Mouse (Mus musculus) macrophage (primary cell): ENCODE measurements around the gene Eva1b. TPM values are rescaled to one million over a fixed set of nuclear protein-coding genes. Genes with fewer than 3 reads are reported as not detected.
"Not testable (repeated sequence)": the region's sequence is repeated elsewhere in the genome, so short reads cannot be mapped to it uniquely, and the experiment has no call there.

ENCODE experiments used
- H3K27ac ChIP-seq: fragments of 350-480 bp; formaldehyde crosslinking; 2 replicates; pipeline ENCODE4 v1.9.0; 2021
- H3K36me3 ChIP-seq: fragments of 350-480 bp; formaldehyde crosslinking; 2 replicates; pipeline ENCODE4 v1.9.0; 2021; ENCODE audit errors: inconsistent target
- H3K4me3 ChIP-seq: fragments of 350-480 bp; formaldehyde crosslinking; 2 replicates; pipeline ENCODE4 v1.9.0; 2021; ENCODE audit errors: inconsistent target
- H3K79me2 ChIP-seq: fragments of 350-480 bp; formaldehyde crosslinking; 2 replicates; pipeline ENCODE4 v1.9.0; 2021; ENCODE audit errors: inconsistent target
- WGBS: methylation state at CpG from one replicate; pipeline ENCODE4 v1.1.7; 2026; ENCODE audit warnings: inconsistent platforms; ENCODE audit not compliant: missing documents; 5-methylcytosine and 5-hydroxymethylcytosine counted together
- polyA plus RNA-seq: library from polyadenylated mRNA; stranded (reverse); fragments of 250-400 nt; gene quantifications from 3 replicates; pipeline ENCODE4 v1.2.4, GENCODE M21; 2018; ENCODE audit warnings: inconsistent platforms

Gene Eva1b
- polyA plus RNA-seq, 1 experiment from 2014 or later, result 4.4 TPM

DNA sequence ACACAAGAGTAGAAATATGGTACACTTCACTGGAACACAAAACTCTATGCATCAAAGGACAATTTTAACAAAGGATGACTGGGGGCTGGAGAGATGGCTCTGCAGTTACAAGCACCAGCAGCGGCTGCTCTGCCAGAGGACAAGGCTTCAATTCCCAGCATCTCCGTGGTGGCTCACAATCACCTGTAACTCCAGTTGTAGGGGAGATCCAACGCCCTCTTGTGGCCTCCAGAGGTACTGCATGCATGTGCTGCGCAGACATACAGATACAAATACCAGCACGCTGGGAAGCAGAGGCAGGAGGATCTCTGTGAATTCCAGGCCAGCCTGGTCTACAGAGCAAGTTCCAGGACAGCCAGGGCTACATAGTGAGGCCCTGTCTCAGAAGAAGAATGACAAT lies 9.1 kb downstream of the Eva1b start:
- 71% methylated on average over 5 of the region's 5 CpGs for WGBS
- Histone ChIP-seq H3K27ac (no peak overlapping the region), H3K79me2 (no peaks in the 10 kb centered on the region), H3K36me3 (no peaks in the 10 kb centered on the region), H3K4me3 (no peak overlapping the region)

DNA sequence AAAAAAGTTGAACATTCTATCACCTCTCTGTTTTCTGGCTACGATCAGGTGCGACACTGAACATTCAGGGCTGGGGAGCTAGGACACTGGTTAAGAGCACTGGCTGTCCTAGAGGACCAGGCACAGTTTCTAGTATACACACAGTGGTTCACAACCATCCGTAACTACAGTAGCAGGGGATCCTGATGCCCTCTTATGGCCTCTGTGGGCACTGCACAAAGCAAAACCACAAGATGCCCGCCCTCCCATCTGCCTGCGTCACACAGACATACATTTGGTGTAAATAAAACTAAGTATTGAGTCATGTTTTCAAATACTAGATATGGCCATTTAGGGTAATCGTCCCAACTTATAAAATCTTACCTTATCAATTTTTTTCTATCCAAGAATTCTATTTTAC lies 10.0 kb downstream of the Eva1b start:
- WGBS, result 93% methylated on average over 6 of the region's 6 CpGs
- Histone ChIP-seq H3K4me3 (no peak overlapping the region), H3K36me3 (no peaks in the 10 kb centered on the region), H3K27ac (no peak overlapping the region), H3K79me2 (no peaks in the 10 kb centered on the region)

DNA sequence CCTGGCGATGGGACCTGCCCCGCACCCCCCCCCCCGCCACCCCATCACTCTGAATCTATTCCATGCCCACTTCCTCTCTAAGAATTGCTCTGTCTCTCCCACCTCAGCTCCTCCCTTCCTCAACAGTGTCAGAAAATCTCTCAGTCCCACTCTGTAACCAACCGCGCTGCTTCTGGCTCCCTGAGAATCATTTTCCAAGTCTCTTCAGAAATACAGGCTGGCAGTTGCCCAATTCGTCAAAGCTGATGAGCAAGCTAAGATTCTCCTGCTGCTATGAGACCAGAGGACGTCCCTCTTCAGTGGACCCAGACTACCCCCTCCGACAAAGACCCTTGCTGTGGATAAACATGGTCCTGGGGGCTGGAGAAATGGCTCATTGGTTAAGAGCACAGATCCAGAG lies 11.9 kb downstream of the Eva1b start:
- no peak overlapping the region for H3K27ac ChIP-seq
- H3K4me3 ChIP-seq, result no peak overlapping the region
- 90% methylated on average over 8 of the region's 8 CpGs for WGBS
- no peaks in the 10 kb centered on the region for H3K79me2 ChIP-seq
- H3K36me3 ChIP-seq, result no peaks in the 10 kb centered on the region

DNA sequence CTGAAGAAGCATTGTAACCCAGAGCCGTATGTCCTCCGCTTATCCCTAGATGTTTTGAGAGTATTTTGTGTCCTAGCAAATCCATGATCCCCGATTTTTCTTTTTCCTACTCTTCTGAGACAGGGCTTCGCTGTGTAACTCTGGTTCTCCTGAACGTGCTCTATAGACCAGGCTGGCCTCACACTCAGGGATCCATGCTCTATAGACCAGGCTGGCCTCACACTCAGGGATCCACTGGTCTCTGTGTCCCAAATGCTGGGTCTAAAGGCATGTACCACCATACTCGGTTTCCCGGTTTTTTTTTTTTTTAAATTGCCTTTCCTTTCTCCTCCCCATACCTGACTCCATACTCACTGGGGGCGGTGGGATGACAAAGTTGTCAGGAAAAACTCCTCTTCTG lies 13.4 kb downstream of the Eva1b start:
- 93% methylated on average over 8 of the region's 8 CpGs for WGBS
- H3K36me3 ChIP-seq, result peaks cover 5% of the 10 kb centered on the region
- no peaks in the 10 kb centered on the region for H3K79me2 ChIP-seq
- H3K4me3 ChIP-seq, result no peak overlapping the region
- H3K27ac ChIP-seq, result no peak overlapping the region

DNA sequence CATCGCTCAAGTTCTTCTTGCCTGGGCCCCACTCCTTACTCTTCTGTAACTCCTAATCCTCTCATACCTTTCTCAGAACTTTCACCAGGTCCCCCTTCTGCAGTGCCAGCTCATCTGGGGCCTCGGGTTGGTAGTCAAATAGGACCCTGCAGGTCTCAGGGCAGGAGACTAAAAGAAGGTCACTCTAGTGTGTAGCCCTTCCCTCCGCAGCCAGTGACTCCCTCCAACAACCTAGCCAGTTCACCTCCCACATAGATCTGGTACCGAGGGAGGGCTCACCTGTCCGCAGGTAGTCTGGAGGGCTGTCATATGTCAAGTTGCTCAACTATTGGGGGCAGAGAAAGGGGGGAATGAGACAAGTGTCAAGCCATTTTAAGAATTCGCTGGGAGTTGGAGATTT lies 13.9 kb downstream of the Eva1b start:
- WGBS, result 91% methylated on average over 5 of the region's 6 CpGs

DNA sequence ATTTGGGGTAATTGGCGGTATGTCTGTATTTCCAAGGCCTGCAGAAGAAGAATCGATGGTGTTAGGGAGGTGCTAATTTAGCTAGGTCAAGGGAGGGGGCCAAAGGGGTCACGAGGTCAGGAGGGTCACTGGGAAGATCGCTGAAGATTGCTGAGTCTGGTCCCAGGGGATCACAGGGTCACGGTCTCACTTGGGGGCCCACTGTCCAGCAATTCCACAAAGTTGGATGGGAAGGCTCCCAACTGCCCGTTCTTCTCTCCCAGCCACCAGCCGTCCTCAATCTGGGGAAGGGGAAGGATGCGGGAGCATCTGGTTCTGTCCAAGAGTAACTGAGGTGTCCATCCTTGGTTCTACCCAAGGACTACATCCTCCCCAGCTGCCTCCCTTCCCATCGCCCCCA lies 14.4 kb downstream of the Eva1b start:
- Histone ChIP-seq H3K27ac (no peak overlapping the region), H3K4me3 (no peak overlapping the region), H3K79me2 (no peaks in the 10 kb centered on the region), H3K36me3 (peaks cover 15% of the 10 kb centered on the region)
- 87% methylated on average over 9 of the region's 9 CpGs for WGBS

More for the DNA sequence above, 13.9 kb downstream of the Eva1b start:
- Histone ChIP-seq H3K27ac (no peak overlapping the region), H3K79me2 (no peaks in the 10 kb centered on the region), H3K36me3 (peaks cover 10% of the 10 kb centered on the region), H3K4me3 (no peak overlapping the region)

DNA sequence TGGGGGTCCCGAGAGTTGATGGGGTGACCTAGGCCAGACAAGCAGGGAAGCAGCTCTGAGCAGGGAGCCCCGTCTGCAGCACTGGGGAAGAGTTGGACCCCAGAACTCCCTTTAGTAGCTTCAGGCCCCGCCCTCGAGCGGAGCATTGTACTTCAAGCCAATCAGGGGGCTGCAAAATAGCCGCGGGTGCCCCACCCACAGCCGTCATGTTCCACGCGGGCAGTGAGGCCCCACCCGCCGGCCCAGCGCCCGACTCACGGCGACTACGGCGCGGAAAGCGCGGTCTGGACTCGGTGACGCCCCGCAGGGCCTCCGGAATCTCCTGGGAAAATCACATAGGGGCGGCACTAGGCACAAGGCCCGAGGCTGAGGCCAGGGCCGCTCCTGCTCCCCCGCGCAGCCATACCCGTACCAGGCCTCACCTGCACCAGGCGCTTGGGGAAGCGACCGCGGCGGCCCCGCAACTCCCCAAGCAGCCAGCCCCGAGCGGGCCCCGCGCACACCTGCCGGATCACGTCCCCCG lies 15.1 kb downstream of the Eva1b start:
- Histone ChIP-seq H3K27ac (no peak overlapping the region), H3K79me2 (no peaks in the 10 kb centered on the region), H3K36me3 (peaks cover 17% of the 10 kb centered on the region), H3K4me3 (no peak overlapping the region)
- WGBS, result 5% methylated on average over 28 of the region's 44 CpGs

DNA sequence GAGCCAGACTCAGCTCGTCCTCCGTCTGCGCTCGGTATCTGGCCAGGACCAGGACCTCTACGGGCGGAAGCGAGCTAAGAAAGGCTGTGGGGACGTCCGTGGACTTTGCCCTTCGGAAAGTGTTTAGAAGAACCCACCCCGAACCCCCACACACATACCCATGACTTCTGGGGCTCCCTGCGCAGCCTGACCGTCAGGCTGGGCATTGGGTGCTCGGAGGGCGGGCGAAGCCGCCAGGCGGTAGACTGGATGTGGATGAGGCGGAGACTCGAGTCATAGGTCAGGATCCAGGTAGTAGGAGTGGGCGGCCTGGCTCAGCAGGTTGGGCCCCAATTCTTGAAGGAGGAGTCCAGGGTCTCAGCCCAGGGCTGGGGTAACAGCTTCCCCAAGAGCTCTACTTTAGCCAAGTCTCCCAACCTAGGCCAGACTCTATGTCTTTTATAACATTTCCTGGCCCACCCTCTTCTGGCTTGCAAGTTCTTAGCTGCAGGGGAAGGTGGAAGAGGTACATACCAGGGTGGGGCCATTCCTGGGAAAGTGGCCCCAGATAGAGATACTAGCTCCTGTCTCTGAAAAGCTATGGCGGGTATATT lies 15.6 kb downstream of the Eva1b start, which contains the start of gene Sh3d21:
Gene Sh3d21, minus strand, starts transcription at position 425 of the 593 bp plus-strand sequence.
- 14% methylated on average over 21 of the region's 22 CpGs for WGBS
- Histone ChIP-seq H3K4me3 (no peak within 1 kb of the TSS), H3K36me3 (peaks cover 18% of the 10 kb centered on the region), H3K27ac (no peak within 1 kb of the TSS), H3K79me2 (no peaks in the 10 kb centered on the region)

DNA sequence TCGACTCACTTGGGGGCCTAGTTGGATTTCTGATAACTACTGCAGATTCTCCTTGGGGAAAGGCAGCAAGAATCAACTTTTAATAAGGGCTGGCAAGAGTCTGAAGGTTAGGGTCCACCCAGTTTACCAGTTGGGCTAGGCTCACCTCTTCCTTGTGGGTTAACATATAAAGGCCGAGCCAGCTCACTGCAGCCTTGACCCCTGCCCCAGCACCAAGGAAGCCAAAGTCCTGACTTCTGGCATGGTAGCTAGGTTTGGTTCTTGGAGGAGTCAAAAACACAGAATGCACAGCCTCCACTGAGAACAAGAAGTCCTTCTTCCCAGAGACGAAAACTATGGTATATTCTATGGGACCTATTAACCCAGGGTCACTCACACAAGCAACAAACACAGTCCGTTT lies 16.1 kb downstream of the Eva1b start:
- Histone ChIP-seq H3K4me3 (no peak overlapping the region), H3K27ac (no peak overlapping the region), H3K79me2 (no peaks in the 10 kb centered on the region), H3K36me3 (peaks cover 23% of the 10 kb centered on the region)
- WGBS, result 89% methylated on average over 4 of the region's 4 CpGs

DNA sequence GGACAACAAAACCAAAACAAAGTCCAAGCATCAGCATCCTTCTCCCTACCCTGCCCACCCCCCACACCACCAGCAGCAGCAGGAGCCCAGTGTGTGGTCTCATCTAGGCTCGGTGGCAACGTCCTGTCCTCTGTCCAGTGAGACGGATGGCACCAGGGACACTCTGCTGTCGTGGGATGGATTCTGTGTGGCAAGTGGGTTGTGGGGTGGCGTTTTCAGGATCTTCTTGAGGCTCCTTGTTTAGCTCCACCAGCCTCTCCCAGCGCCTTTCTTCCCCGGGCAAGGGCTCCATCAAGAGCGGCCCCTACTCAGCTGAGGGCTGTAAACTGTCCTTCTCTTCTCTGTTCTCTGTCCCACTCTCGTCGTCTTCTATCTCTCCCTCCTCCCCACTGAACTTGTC lies 17.5 kb downstream of the Eva1b start:
- H3K79me2 ChIP-seq, H3K4me3 ChIP-seq, H3K27ac ChIP-seq: not testable (repeated sequence)
- no CpG with 5 or more reads among the region's 10 CpGs for WGBS
- H3K36me3 ChIP-seq, result peaks cover 34% of the 10 kb centered on the region

DNA sequence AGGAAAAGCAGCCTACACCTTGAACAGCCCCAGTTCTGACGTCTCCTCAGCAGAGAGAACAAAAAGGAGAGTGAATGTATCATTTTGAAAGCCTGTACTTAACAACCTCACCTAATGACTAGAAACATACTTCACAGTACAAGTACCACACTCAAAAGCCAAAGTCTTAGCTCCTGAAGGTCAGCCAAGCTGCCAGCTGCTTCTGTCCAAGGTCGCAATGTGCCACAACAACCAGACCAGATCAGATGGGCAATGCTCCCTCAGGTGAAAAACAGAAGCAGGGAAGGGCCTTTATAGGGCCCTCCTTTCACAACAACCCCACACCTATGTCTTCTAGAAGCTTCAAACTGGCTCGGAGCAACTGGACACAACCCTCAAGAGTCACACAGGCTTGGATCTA lies 18.5 kb downstream of the Eva1b start:
- Histone ChIP-seq H3K36me3 (peaks cover 43% of the 10 kb centered on the region), H3K4me3 (no peak overlapping the region), H3K79me2 (no peaks in the 10 kb centered on the region; the same call in 1 of the 2 replicates), H3K27ac (no peak overlapping the region)
- 100% methylated on average over 2 of the region's 3 CpGs for WGBS

DNA sequence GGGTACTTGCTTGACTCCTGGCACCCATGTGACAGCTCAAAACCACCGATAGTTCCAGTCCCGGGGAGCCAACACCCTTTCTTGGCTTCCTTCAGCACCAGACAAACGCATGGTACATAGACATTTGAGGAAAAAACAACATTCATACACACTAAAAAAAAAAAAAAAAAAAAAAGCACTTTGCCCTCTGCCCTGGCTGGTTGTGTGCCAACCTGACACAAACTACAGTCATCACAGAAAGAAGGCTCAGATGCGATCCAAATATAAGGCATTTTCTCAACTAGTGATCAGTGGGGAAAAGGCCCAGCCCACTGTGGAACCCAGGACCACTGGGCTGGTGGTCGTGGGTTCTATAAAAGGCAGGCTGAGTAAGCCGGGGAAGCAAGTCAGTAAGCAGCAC lies 21.3 kb downstream of the Eva1b start:
- no peak overlapping the region for H3K27ac ChIP-seq
- WGBS, result 82% methylated on average over 6 of the region's 6 CpGs
- H3K79me2 ChIP-seq, result no peaks in the 10 kb centered on the region; the same call in 1 of the 2 replicates
- peaks cover 69% of the 10 kb centered on the region for H3K36me3 ChIP-seq
- H3K4me3 ChIP-seq, result no peak overlapping the region

DNA sequence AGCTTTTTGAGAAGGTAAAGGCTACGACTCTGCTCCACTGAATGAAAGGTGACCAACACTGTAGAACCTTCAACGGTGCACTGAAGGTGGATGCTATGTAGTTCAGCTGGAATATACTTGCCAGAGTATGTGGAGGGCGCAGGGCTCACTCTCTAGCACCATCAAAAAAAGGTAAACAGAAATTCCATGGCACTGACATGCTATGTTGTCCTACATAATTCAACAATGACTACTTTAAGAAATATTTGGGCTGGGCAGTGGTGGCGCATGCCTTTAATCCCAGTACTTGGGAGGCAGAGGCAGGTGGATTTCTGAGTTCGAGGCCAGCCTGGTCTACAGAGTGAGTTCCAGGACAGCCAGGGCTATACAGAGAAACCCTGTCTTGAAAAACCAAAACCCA lies 23.2 kb downstream of the Eva1b start:
- not testable (repeated sequence) for H3K27ac ChIP-seq, H3K4me3 ChIP-seq, H3K79me2 ChIP-seq
- H3K36me3 ChIP-seq, result peaks cover 85% of the 10 kb centered on the region
- 95% methylated on average over 4 of the region's 5 CpGs for WGBS

DNA sequence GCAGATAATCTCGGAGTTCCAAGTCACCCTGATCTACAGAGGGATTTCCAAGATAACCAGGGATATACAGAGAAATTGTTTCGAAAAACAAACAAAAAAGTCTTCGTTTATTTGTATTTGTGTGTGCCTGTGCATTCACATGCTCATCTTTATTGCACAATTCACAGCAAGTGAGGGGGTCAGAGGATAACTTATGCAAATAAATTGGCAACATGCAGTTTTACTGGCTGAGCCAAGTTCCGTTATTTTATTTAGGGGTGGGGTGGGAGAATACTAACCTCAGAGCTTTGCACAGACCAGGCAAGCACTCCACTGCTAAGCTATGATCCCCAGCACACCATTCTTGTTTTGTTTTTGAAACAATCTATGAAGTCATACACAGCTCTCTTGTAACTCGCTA lies 26.3 kb downstream of the Eva1b start:
- Histone ChIP-seq H3K4me3 (no peak overlapping the region), H3K36me3 (peaks cover 88% of the 10 kb centered on the region), H3K79me2 (peaks cover 34% of the 10 kb centered on the region), H3K27ac (no peak overlapping the region)
- 95% methylated on average over 5 of the region's 5 CpGs for WGBS

DNA sequence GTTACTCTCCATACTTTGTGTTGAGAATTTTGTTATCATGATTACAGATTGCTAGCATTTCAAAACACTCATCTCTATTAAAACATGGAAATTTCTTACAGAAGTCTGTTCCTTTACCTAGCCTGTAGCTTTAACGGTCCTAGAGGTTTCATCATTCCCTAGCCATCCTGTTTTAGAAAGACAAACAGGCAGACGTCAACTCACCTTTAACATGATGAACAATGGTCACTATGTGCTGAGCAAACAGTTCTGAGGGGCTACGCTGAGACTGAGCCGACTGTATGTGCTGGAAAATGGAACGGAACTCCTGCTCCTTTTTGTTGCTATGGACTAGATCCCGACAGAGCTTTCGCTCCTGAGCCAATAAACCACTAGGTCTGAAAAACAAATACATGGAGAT lies 28.4 kb downstream of the Eva1b start:
- Histone ChIP-seq H3K79me2 (peaks cover 56% of the 10 kb centered on the region), H3K36me3 (peaks cover 90% of the 10 kb centered on the region)
- H3K27ac ChIP-seq, H3K4me3 ChIP-seq: not testable (repeated sequence)
- WGBS, result 93% methylated on average over 6 of the region's 7 CpGs
